Mouse (Mus musculus) neutrophil, adult 59 days (primary cell): ENCODE measurements around the gene Vmn1r127. TPM values are rescaled to one million over a fixed set of nuclear protein-coding genes. Genes with fewer than 3 reads are reported as not detected.

Experiments
- total RNA-seq, 2 experiments: library from RNA; stranded (reverse); gene quantifications; 1 replicate in 1 of 2; 2 replicates in 1 of 2; pipeline ENCODE4 v1.2.4; 2023

The Vmn1r127 gene
- not detected for total RNA-seq

GRCm38 (mm10) chr7:21319761-21320160 is at the start of gene Vmn1r127:
TSS of gene Vmn1r127 (minus strand) at chr7:21319861.

GRCm38 (mm10) chr7:21361191-21361590 is 41.5 kb upstream of the Vmn1r127 start, which contains the start of gene Vmn1r129:
TSS of gene Vmn1r129 (minus strand) at chr7:21361291.

GRCm38 (mm10) chr7:21349073-21349472 is 29.4 kb upstream of the Vmn1r127 start, which contains the start of gene Vmn1r128:
TSS of gene Vmn1r128 (plus strand) at chr7:21349373.

GRCm38 (mm10) chr7:21301367-21301766 is 18.3 kb downstream of the Vmn1r127 start, which contains the start of gene Vmn1r126:
TSS of gene Vmn1r126 (minus strand) at chr7:21301467.

GRCm38 (mm10) chr7:21271879-21272278 is 47.8 kb downstream of the Vmn1r127 start, which contains the start of gene Vmn1r125:
TSS of gene Vmn1r125 (plus strand) at chr7:21272179.

Other genes with a start within 250 kb of the Vmn1r127 start
- gene Vmn1r121, start 221.3 kb downstream of the Vmn1r127 start, total RNA-seq, result not detected
- not detected for gene Vmn1r122, start 185.7 kb downstream of the Vmn1r127 start, total RNA-seq
- gene Vmn1r123, start 157.7 kb downstream of the Vmn1r127 start, total RNA-seq, result not detected
- gene Gm5157, start 129.4 kb downstream of the Vmn1r127 start, total RNA-seq, result not detected
- gene Vmn1r124, start 59.2 kb downstream of the Vmn1r127 start, total RNA-seq, result not detected
- not detected for gene Vmn1r125, start 47.7 kb downstream of the Vmn1r127 start, total RNA-seq
- not detected for gene Vmn1r126, start 18.4 kb downstream of the Vmn1r127 start, total RNA-seq
- not detected for gene Vmn1r128, start 29.5 kb upstream of the Vmn1r127 start, total RNA-seq
- not detected for gene Vmn1r129, start 41.4 kb upstream of the Vmn1r127 start, total RNA-seq
- not detected for gene Gm6882, start 112.9 kb upstream of the Vmn1r127 start, total RNA-seq
- gene Vmn1r130, start 191.9 kb upstream of the Vmn1r127 start, total RNA-seq, result not detected
- gene Vmn1r131, start 226.2 kb upstream of the Vmn1r127 start, total RNA-seq, result not detected